7 mouse cellular contexts compared by ENCODE assay signal in the genomic region with DNA sequence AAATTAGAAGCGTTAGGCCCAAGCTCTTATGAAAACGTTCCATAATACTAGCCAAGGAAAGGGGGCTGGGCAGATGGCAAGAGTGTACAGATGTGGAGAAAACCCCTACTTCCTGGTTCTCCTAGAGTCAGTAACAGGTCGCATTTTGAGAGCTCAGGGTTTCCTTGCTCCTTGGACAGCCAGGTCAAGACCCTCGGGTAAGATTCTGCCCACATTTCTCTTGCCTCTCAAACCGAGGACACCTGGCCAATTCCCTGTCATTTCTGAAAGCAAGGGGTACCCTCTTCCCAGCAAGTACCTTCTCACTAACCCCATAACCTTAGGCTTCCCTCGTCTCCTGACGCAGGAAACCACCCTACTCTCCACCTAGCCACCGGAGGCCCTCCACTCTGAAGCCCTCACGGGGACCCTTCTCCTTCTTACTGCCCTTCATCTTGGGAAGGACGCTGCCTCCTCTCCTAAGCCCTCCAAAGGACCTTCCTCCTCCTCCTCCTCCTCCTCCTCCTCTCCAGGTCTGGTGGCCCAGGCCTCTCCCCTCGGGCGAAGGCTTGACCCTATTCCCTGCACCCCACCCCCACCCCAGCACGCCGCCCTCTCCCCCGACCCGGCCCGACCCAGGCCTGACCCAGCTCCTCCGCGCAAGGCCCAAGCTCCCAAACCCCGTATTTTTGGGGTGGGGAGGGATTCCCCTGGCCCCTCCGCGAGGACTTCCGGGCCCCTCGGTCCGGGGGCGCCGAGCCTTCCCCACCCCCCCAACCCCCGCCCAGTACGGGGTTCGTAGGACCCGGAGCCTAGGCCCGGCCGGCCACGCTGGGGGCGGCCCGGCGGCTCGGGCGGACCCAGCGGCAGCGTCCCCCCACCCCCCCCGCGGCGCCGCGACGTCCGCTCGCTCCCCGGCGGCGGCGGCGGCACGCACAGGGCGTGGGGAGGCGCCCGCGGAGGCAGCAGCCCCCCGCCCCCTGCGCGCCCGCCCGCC. TPM values are rescaled to one million over a fixed set of nuclear protein-coding genes. Genes with fewer than 3 reads are reported as not detected.
DNase-seq lines count a peak whose midpoint lies in the region; ATAC-seq and TF ChIP-seq lines count a peak whose summit lies in the region.

No protein-coding gene starts in this region.

- TF ChIP-seq CTCF in spleen, adult 2 months (IDR thresholded peaks at IDR 0.05; ENCODE audit: extremely low read depth, insufficient read depth, insufficient read length, insufficient replicate concordance): no peak

- under 1% methylated on average over 40 of the region's 64 CpGs for WGBS in embryonic facial prominence, embryonic 12.5 days
- WGBS in heart, embryonic 12.5 days: 3% methylated on average over 41 of the region's 64 CpGs
- 2% methylated on average over 39 of the region's 64 CpGs for WGBS in spleen, adult 2 months

- H3K4me3 ChIP-seq in embryonic facial prominence, embryonic 12.5 days: peak overlapping the region; percentile 87
- H3K4me3 ChIP-seq in heart, embryonic 12.5 days: peak overlapping the region; percentile 95
- H3K4me3 ChIP-seq in spleen, adult 2 months (ENCODE audit: extremely low read depth, insufficient read depth, insufficient read length): peak overlapping the region; percentile 76

- no peaks in the 10 kb centered on the region for H3K27me3 ChIP-seq in embryonic facial prominence, embryonic 12.5 days
- H3K27me3 ChIP-seq in heart, embryonic 12.5 days (replicated peaks): no peaks in the 10 kb centered on the region
- no peaks in the 10 kb centered on the region for H3K27me3 ChIP-seq in spleen, adult 2 months (ENCODE audit: control insufficient read depth, insufficient read depth, low read length)

- DNase-seq in CD8-positive naive resting alpha-beta T cell, adult 2 months (ENCODE audit: low read depth in 2 of 2, low spot score in 2 of 2): peak; percentile 13 to 28
- DNase-seq in ZHBTc4 (ENCODE audit: low read depth, low spot score): peak; percentile 54
- peak; percentile 76 for DNase-seq in kidney, postnatal 14 days
- peak in 1 of 2 experiments; percentile 37 for DNase-seq in spleen, adult 2 months (ENCODE audit: low read depth in 1 of 2, low spot score in 2 of 2)

- H3K4me2 ChIP-seq in embryonic facial prominence, embryonic 12.5 days (replicated peaks): peak overlapping the region; percentile 74
- H3K4me2 ChIP-seq in heart, embryonic 12.5 days: peak overlapping the region; percentile 92

- TF ChIP-seq POLR2A in spleen, adult 2 months (IDR thresholded peaks at IDR 0.05; ENCODE audit: low read depth, low read length): no peak; the same call in 1 of the 2 replicates

- no peaks in the 10 kb centered on the region for H3K36me3 ChIP-seq in embryonic facial prominence, embryonic 12.5 days
- no peaks in the 10 kb centered on the region for H3K36me3 ChIP-seq in heart, embryonic 12.5 days
- no peaks in the 10 kb centered on the region for H3K36me3 ChIP-seq in spleen, adult 2 months (ENCODE audit: control insufficient read depth, insufficient read depth, low read length)

- H3K4me1 ChIP-seq in embryonic facial prominence, embryonic 12.5 days: peaks cover 15% of the 10 kb centered on the region
- peaks cover 33% of the 10 kb centered on the region for H3K4me1 ChIP-seq in heart, embryonic 12.5 days (replicated peaks)
- peaks cover 7% of the 10 kb centered on the region; the same call in 1 of the 2 replicates for H3K4me1 ChIP-seq in spleen, adult 2 months (ENCODE audit: control insufficient read depth, insufficient read depth, insufficient read length)

- ATAC-seq in embryonic facial prominence, embryonic 12.5 days (ENCODE audit: insufficient number of reproducible peaks, insufficient read depth, low FRiP score, low TSS enrichment): peak; percentile 76
- peak; percentile 91 for ATAC-seq in heart, embryonic 12.5 days (ENCODE audit: insufficient number of reproducible peaks, low FRiP score)
- peak; percentile 84 for ATAC-seq in megakaryocyte, adult 5-6 weeks (ENCODE audit: poor library complexity, severe bottlenecking)

- H3K9me3 ChIP-seq in embryonic facial prominence, embryonic 12.5 days: no peaks in the 10 kb centered on the region
- H3K9me3 ChIP-seq in heart, embryonic 12.5 days (replicated peaks): no peaks in the 10 kb centered on the region

- H3K9ac ChIP-seq in embryonic facial prominence, embryonic 12.5 days: peak overlapping the region; percentile 97
- peak overlapping the region; percentile 99 for H3K9ac ChIP-seq in heart, embryonic 12.5 days

- H3K27ac ChIP-seq in embryonic facial prominence, embryonic 12.5 days: peak overlapping the region; percentile 96
- peak overlapping the region; percentile 98 for H3K27ac ChIP-seq in heart, embryonic 12.5 days (ENCODE audit: poor library complexity, severe bottlenecking)
- H3K27ac ChIP-seq in spleen, adult 2 months (ENCODE audit: insufficient read depth, low read length): peak overlapping the region; percentile 85

RNA-seq across cellular contexts. Expression of a gene that starts 0.7 kb away (rescaled TPM):
- 43.0 and 43.3 TPM in 2 replicates for polyA plus RNA-seq in embryonic facial prominence, embryonic 12.5 days (2016; fragmentation: Nextera tagmentation; extraction: Ambion mirVana)
- 26.3 and 27.3 TPM in 2 replicates for polyA plus RNA-seq in heart, embryonic 12.5 days (2016; fragmentation: Nextera tagmentation; extraction: Ambion mirVana)
- 17.9 and 21.6 TPM in 2 replicates for total RNA-seq in megakaryocyte, adult 5-6 weeks (2015)
- 29.0 and 29.5 TPM in 2 replicates for total RNA-seq in megakaryocyte, adult 5-6 weeks (2017)
- 12.0 and 14.3 TPM in 2 replicates for polyA plus RNA-seq in spleen, adult 2 months (2012; rRNA removed)

RNA-seq across cellular contexts. Expression of a gene that starts 13.5 kb away (rescaled TPM):
- polyA plus RNA-seq in embryonic facial prominence, embryonic 12.5 days (2016; fragmentation: Nextera tagmentation; extraction: Ambion mirVana): 51.7 and 54.3 TPM in 2 replicates
- 34.7 and 39.5 TPM in 2 replicates for polyA plus RNA-seq in heart, embryonic 12.5 days (2016; fragmentation: Nextera tagmentation; extraction: Ambion mirVana)
- 40.8 and 41.2 TPM in 2 replicates for total RNA-seq in megakaryocyte, adult 5-6 weeks (2015)
- total RNA-seq in megakaryocyte, adult 5-6 weeks (2017): 49.0 and 74.5 TPM in 2 replicates
- polyA plus RNA-seq in spleen, adult 2 months (2012; rRNA removed): 6.9 and 7.5 TPM in 2 replicates

RNA-seq across cellular contexts. Expression of a gene that starts 42.5 kb away (rescaled TPM):
- 1.4 and 1.8 TPM in 2 replicates for polyA plus RNA-seq in embryonic facial prominence, embryonic 12.5 days (2016; fragmentation: Nextera tagmentation; extraction: Ambion mirVana)
- polyA plus RNA-seq in heart, embryonic 12.5 days (2016; fragmentation: Nextera tagmentation; extraction: Ambion mirVana): 1.1 TPM in 2 replicates
- not detected in 2 replicates for total RNA-seq in megakaryocyte, adult 5-6 weeks (2015)
- not detected in 2 replicates for total RNA-seq in megakaryocyte, adult 5-6 weeks (2017)
- 1.2 and 2.0 TPM in 2 replicates for polyA plus RNA-seq in spleen, adult 2 months (2012; rRNA removed)

RNA-seq across cellular contexts. Expression of a gene that starts 48.6 kb away (rescaled TPM):
- polyA plus RNA-seq in embryonic facial prominence, embryonic 12.5 days (2016; fragmentation: Nextera tagmentation; extraction: Ambion mirVana): 131 and 140 TPM in 2 replicates
- polyA plus RNA-seq in heart, embryonic 12.5 days (2016; fragmentation: Nextera tagmentation; extraction: Ambion mirVana): 77.1 and 80.1 TPM in 2 replicates
- 32.4 and 32.9 TPM in 2 replicates for total RNA-seq in megakaryocyte, adult 5-6 weeks (2015)
- 35.0 and 42.0 TPM in 2 replicates for total RNA-seq in megakaryocyte, adult 5-6 weeks (2017)
- polyA plus RNA-seq in spleen, adult 2 months (2012; rRNA removed): 11.9 and 13.8 TPM in 2 replicates
